Mouse (Mus musculus) kidney, embryonic 16.5 days (tissue): ENCODE data around the gene Ntn3. TPM values are rescaled to one million over a fixed set of nuclear protein-coding genes. Genes with fewer than 3 reads are reported as not detected.
A peak's percentile ranks its signal among the peaks of the same experiment; 100 is the strongest.

Experiments
- ATAC-seq: fragments of 200-750 bp; cut with Nextera tagmentation; 2 replicates; pipeline ENCODE4 v1.8.0; 2017; ENCODE audit warnings: moderate TSS enrichment; ENCODE audit not compliant: low FRiP score, low TSS enrichment
- H3K27ac ChIP-seq: fragments of 300-500 bp; sonication (generic); 2 replicates; pipeline ENCODE4 v1.5.1; 2014; ENCODE audit warnings: low read length
- H3K27me3 ChIP-seq: fragments of 300-500 bp; sonication (generic); 2 replicates; pipeline ENCODE4 v1.6.1; 2014; ENCODE audit warnings: low read length, control low read depth, mixed read lengths; ENCODE audit not compliant: insufficient read depth
- H3K36me3 ChIP-seq: fragments of 300-500 bp; sonication (generic); 2 replicates; pipeline ENCODE4 v1.6.1; 2014; ENCODE audit warnings: low read length, control low read depth, mixed read lengths; ENCODE audit not compliant: insufficient read depth
- H3K4me1 ChIP-seq: fragments of 300-500 bp; sonication (generic); 2 replicates; pipeline ENCODE4 v1.6.1; 2014; ENCODE audit warnings: low read length, control low read depth, mixed read lengths; ENCODE audit not compliant: insufficient read depth
- H3K4me2 ChIP-seq: fragments of 300-500 bp; sonication (generic); replicated peaks from 2 replicates; pipeline ENCODE4 v1.6.1; 2014; ENCODE audit warnings: low read depth, low read length
- H3K4me3 ChIP-seq: fragments of 300-500 bp; sonication (generic); 2 replicates; pipeline ENCODE4 v1.5.1; 2014; ENCODE audit warnings: mild to moderate bottlenecking, low read length
- H3K9ac ChIP-seq: fragments of 300-500 bp; sonication (generic); replicated peaks from 2 replicates; pipeline ENCODE4 v1.6.1; 2014; ENCODE audit warnings: low read length
- H3K9me3 ChIP-seq: fragments of 300-500 bp; sonication (generic); 2 replicates; pipeline ENCODE4 v1.6.1; 2016; ENCODE audit warnings: low read length, control low read depth
- WGBS: fragments of 180-500 bp; shearing (Covaris S2); extraction: QIAGEN DNeasy Blood & Tissue Kit; methylation state at CpG from one replicate; pipeline ENCODE4 v1.1.7; 2014; 5-methylcytosine and 5-hydroxymethylcytosine counted together
- polyA plus RNA-seq: library from polyadenylated mRNA; unstranded; fragments of >200 nt; fragmentation: Nextera tagmentation; extraction: Ambion mirVana; gene quantifications from 2 replicates; pipeline ENCODE4 v1.2.1, GENCODE M21; 2015

Ntn3 gene
- 4.3 and 4.8 TPM in 2 replicates for polyA plus RNA-seq

DNA sequence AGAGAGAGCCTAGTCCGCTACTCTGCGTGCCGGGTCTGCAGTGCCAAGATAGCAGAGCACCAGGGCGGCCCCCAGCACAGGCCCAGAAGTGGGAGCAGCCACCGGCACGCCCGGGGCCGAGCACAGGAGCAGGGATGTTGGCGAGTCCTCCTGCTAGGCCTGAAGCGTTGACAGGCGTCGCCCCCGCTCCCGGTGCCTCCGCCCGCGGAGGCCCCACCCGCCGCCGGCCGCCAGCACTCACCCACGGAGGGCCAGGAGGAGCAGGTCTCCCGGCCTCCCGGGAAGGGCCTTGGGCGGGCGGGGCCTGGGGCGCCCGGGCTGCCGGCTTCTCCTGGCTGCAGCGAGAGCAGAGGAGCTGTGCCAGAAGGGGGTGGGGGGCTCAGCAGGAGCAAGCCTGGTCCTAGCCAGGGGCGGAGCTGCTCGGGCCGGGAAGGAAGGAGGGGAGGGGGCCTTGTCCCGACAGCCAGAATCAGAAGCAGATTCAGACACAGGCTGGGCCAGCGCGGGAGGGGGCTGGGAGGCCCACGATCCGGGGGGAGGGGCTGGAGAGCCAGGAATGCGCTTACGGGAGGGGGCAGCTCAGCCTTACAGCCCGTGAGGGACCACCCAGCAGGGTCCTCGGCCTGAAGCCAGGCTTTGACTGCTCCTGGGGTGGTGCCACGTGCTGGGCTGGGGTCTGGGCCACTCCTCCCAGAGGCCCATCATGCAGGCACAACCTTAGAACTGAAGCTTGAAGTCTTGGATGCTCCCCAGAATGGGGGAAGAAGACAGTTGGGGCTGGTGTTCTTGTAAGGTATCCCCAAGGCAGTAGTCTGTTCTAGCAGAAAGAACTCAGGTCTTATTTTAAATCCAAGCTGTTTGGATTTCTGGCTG lies at the start of gene Ntn3:
Ntn3 (minus strand) TSS at position 489 of the 873 bp plus-strand sequence.
- ATAC-seq, result peak; percentile 55

DNA sequence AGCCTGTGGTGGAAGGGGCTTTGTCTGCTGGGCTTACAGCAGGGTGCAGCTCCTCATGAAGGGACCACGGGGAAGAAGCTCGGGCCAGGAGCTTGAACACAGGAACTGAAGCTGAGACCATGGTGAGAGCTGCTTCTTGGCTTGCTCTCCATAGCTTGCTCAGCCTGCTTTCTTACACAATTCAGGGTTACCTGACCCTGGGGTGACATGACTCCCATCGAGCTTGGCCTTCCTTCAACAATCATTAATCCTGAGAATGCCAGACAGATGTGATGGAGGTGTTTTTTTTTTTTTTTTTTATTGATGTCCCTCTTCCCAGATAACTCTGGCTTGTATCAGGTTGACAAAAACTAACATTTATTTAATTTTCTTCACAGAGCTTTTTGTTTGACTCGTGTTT lies 49.6 kb upstream of the Ntn3 start:
- no peak for ATAC-seq
- no peaks in the 10 kb centered on the region for H3K27me3 ChIP-seq
- H3K4me2 ChIP-seq, result no peak overlapping the region
- no peak overlapping the region for H3K9ac ChIP-seq
- no peaks in the 10 kb centered on the region for H3K36me3 ChIP-seq
- whole genome bisulfite sequencing, result 41% methylated on average over 4 of the region's 4 CpGs
- H3K27ac ChIP-seq, result no peak overlapping the region
- H3K4me1 ChIP-seq, result no peaks in the 10 kb centered on the region
- H3K4me3 ChIP-seq, result no peak overlapping the region
- H3K9me3 ChIP-seq, result no peaks in the 10 kb centered on the region

More for the DNA sequence above, at the start of gene Ntn3:
- peak within 1 kb of the TSS; percentile 73 for H3K27ac ChIP-seq
- peaks cover 67% of the 10 kb centered on the region for H3K4me1 ChIP-seq
- peak within 1 kb of the TSS; percentile 83 for H3K9ac ChIP-seq
- under 1% methylated on average over 39 of the region's 43 CpGs for WGBS
- H3K4me2 ChIP-seq, result peak within 1 kb of the TSS; percentile 94
- H3K36me3 ChIP-seq, result no peaks in the 10 kb centered on the region
- peak within 1 kb of the TSS; percentile 73 for H3K4me3 ChIP-seq
- no peaks in the 10 kb centered on the region for H3K9me3 ChIP-seq
- peaks cover 15% of the 10 kb centered on the region for H3K27me3 ChIP-seq

DNA sequence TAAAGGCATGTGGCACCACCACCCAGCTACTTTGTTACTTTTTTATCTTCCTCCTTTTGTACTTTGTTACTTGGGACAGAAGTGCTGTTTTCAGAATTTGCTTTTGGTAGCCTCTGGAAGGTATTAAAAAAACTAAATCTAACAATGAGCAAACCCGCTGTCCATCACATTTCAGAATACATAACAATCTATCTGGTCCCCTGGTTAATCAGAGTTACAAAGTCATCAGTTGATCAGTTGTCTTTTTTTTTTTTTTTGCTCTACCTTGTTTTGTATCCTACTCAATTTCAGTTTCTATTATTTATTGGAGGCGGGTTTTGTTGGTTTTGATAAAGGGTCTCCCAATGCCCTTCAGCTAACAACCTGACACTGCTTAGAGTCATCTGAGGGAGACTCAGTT lies 43.0 kb upstream of the Ntn3 start:
- Histone ChIP-seq H3K9ac (no peak overlapping the region), H3K9me3 (no peaks in the 10 kb centered on the region), H3K27me3 (no peaks in the 10 kb centered on the region), H3K36me3 (peaks cover 18% of the 10 kb centered on the region), H3K4me3 (peak overlapping the region; percentile 84; the same call in 1 of the 2 replicates), H3K4me1 (peaks cover 12% of the 10 kb centered on the region), H3K27ac (peak overlapping the region; percentile 72; the same call in 1 of the 2 replicates), H3K4me2 (no peak overlapping the region)
- ATAC-seq, result no peak
- WGBS, result 97% methylated on average over 2 of the region's 2 CpGs

DNA sequence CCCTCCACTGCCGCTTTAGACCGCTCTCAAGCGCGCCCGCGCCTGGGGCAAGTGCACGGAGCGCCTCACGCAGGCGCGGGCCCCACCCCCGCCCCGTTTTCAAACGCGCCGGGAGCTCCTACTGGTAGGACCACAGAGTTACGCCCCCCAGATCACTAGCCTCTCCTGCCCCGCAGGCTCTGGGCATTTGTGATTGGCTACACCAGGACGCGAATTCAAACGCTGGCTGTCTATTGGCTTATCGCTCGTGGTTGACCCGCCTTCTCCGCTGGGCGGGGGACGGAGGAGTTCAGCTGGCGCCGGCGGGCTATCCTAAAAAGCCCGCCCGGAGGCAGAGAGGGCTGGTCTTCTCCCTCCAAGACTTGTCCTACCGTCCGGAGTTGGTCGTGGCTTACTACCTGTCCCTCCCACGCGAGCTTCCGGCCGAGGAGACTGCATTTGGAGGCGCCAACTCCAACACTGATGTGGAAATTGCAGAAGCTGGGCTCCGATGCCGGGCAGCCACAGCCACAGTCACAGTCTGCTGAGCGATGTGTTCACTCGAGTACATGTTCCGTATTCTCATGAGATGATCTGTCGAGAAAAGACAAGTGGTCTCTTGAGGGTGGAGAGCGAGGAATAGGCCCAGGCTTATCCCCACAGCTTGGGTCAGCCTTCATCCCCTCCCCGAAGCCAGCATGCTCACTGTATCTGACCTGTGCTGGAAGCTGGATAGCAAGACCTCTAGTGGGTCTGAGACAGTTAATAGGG lies 42.2 kb upstream of the Ntn3 start, which contains the start of gene Ccnf:
Ccnf (minus strand) TSS at position 165 of the 750 bp plus-strand sequence.
- Histone ChIP-seq H3K36me3 (peaks cover 25% of the 10 kb centered on the region), H3K9ac (peak within 1 kb of the TSS; percentile 91), H3K4me3 (peak within 1 kb of the TSS; percentile 84), H3K27me3 (no peaks in the 10 kb centered on the region), H3K9me3 (no peaks in the 10 kb centered on the region), H3K27ac (peak within 1 kb of the TSS; percentile 79), H3K4me1 (peaks cover 12% of the 10 kb centered on the region), H3K4me2 (peak within 1 kb of the TSS; percentile 80)
- under 1% methylated on average over 48 of the region's 48 CpGs for WGBS
- peak; percentile 100 for ATAC-seq

DNA sequence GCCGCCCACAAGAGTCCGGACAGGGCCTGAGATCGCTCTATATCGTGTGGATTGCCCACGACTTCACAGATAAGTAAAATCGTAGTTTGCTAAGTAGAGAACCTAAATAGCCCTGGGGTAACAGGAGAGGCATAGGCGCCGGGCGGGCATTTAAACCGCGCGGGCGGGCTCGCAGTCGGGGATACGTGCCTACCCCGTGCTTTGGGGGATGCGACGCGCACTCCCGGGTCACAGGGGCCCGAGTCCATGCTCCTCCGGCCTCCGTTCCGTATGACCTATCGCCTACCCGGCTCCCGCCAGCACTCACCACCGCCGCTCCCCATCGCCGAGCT lies 41.6 kb upstream of the Ntn3 start:
- peaks cover 29% of the 10 kb centered on the region for H3K36me3 ChIP-seq
- no peaks in the 10 kb centered on the region for H3K27me3 ChIP-seq
- WGBS, result under 1% methylated on average over 32 of the region's 32 CpGs
- H3K9me3 ChIP-seq, result no peaks in the 10 kb centered on the region
- H3K4me3 ChIP-seq, result peak overlapping the region; percentile 84
- H3K4me2 ChIP-seq, result peak overlapping the region; percentile 80
- peaks cover 12% of the 10 kb centered on the region for H3K4me1 ChIP-seq
- H3K9ac ChIP-seq, result peak overlapping the region; percentile 91
- no peak for ATAC-seq
- H3K27ac ChIP-seq, result peak overlapping the region; percentile 79

DNA sequence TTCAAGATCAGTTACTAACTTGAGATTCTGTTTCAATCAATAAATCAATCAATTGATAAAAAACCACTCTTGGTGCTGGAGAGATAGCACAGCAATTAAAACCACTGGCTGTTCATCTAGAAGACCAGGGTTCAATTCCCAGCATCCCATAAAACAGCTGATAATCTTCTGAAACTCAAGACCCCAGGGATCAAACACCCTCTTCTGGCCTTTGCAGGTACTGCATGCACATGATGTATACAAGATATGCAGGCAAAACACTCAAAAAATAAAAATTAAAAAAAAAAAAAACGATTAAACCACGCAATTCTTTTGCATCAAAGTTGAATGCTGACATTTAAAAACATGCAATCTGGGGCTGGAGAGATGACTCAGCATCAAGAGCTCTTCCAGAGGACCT lies 39.3 kb upstream of the Ntn3 start:
- peaks cover 12% of the 10 kb centered on the region for H3K4me1 ChIP-seq
- H3K36me3 ChIP-seq, result peaks cover 47% of the 10 kb centered on the region
- ATAC-seq, result no peak
- H3K9me3 ChIP-seq, result peaks cover 8% of the 10 kb centered on the region
- no peaks in the 10 kb centered on the region for H3K27me3 ChIP-seq
- no peak overlapping the region for H3K4me2 ChIP-seq
- H3K9ac ChIP-seq, result no peak overlapping the region
- 96% methylated on average over 2 of the region's 2 CpGs for whole genome bisulfite sequencing
- H3K27ac ChIP-seq, result no peak overlapping the region
- no peak overlapping the region for H3K4me3 ChIP-seq

DNA sequence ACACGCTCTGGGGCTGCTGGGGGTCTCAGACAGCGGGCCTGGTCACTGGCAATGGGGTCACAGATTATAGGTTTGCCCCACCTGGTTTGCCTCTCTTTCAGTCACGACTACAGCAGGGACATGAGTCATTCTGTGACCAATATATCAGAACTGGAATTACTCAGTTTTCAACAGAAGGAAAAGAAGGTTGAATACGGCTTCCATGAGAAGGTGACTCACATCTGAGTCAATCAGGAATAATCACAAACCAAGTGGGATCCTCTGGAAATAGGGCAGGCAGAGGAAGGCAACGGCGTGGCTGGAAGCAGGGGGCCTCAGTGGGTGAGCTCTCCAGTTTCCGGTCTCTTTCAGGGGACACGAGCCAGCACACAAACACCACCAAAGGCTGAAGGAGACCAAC lies 34.7 kb upstream of the Ntn3 start:
- H3K27me3 ChIP-seq, result no peaks in the 10 kb centered on the region
- no peak overlapping the region for H3K9ac ChIP-seq
- H3K4me1 ChIP-seq, result no peaks in the 10 kb centered on the region; the same call in 1 of the 2 replicates
- peaks cover 90% of the 10 kb centered on the region for H3K36me3 ChIP-seq
- no peak overlapping the region for H3K27ac ChIP-seq
- no peak for ATAC-seq
- WGBS, result 98% methylated on average over 8 of the region's 8 CpGs
- H3K4me3 ChIP-seq, result no peak overlapping the region
- H3K9me3 ChIP-seq, result peaks cover 8% of the 10 kb centered on the region
- no peak overlapping the region for H3K4me2 ChIP-seq

DNA sequence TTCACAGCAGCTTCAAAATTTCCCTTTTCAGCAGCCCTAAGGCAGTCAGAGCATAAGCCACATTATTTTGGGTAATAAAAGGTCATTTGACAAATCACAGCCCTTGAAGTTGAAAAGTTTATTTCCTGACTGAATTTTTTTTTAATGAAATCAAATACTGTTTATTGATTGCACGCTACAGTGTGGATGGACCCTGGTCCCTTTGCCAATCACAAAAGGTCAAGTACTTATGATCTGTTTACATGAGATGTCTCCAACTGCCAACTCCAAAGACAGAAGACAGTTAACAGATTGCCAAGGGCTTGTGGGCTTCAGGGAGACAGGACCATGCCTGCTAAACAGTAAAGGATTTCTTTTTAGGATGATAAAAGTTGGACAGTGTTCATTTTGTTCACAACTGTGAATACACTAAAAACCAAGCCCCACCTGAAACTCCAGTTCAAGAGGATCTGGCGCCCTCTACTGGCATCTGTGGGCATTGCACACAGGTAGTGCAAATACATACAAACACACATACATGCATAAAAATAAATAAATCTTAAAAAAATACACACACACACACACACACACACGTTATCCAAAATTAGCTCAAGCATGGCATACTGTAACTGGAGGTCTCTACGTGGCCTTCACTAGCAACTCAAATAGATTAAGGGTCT lies 34.1 kb upstream of the Ntn3 start:
- no peaks in the 10 kb centered on the region for H3K4me1 ChIP-seq
- H3K4me2 ChIP-seq, result no peak overlapping the region
- no peak for ATAC-seq
- peaks cover 8% of the 10 kb centered on the region for H3K9me3 ChIP-seq
- no peak overlapping the region for H3K27ac ChIP-seq
- H3K9ac ChIP-seq, result no peak overlapping the region
- 88% methylated on average over 4 of the region's 4 CpGs for WGBS
- H3K27me3 ChIP-seq, result no peaks in the 10 kb centered on the region
- H3K36me3 ChIP-seq, result peaks cover 90% of the 10 kb centered on the region
- no peak overlapping the region for H3K4me3 ChIP-seq

DNA sequence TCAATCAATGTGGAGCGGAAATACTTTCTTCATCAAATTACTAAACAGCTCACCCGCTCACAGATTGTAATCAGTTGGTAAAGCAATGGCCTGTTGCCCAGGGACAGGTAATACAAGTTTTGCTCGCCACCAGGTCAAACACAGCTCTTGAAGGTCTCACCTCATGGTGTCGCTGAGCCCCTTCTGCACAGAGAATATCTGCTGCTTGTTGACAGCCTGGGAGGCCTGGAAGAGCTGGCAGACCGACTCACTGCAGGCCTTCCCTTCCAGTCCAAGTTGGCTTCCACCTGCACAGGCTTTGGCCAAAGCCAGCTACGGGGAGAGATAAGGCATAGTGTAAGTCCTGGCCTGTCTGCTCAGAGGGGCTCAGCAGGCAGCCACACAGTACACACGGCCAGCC lies 27.6 kb upstream of the Ntn3 start:
- 94% methylated on average over 7 of the region's 7 CpGs for WGBS
- Histone ChIP-seq H3K4me1 (no peaks in the 10 kb centered on the region), H3K27me3 (no peaks in the 10 kb centered on the region), H3K4me3 (no peak overlapping the region), H3K27ac (no peak overlapping the region), H3K9me3 (no peaks in the 10 kb centered on the region), H3K4me2 (no peak overlapping the region), H3K9ac (no peak overlapping the region), H3K36me3 (peaks cover 95% of the 10 kb centered on the region)
- no peak for ATAC-seq
